Mouse (Mus musculus) thymus, adult 2 months (tissue): ENCODE results near the gene Ttc39b.

Experiments used
- CTCF ChIP-seq: fragments of 200-500 bp; IDR thresholded peaks from 2 replicates; pipeline ENCODE4 v1.5.1; 2012; ENCODE audit warnings: mild to moderate bottlenecking, control low read depth, low read length, moderate library complexity, borderline replicate concordance; ENCODE audit not compliant: control insufficient read depth, poor library complexity, insufficient read depth; ENCODE audit errors: extremely low read depth
- POLR2A ChIP-seq: fragments of 200-500 bp; IDR thresholded peaks from 2 replicates; pipeline ENCODE4 v1.6.1; 2012; ENCODE audit warnings: mild to moderate bottlenecking, low read length, control low read depth, moderate library complexity; ENCODE audit not compliant: control insufficient read depth, poor library complexity, insufficient read depth; ENCODE audit errors: extremely low read depth

DNA sequence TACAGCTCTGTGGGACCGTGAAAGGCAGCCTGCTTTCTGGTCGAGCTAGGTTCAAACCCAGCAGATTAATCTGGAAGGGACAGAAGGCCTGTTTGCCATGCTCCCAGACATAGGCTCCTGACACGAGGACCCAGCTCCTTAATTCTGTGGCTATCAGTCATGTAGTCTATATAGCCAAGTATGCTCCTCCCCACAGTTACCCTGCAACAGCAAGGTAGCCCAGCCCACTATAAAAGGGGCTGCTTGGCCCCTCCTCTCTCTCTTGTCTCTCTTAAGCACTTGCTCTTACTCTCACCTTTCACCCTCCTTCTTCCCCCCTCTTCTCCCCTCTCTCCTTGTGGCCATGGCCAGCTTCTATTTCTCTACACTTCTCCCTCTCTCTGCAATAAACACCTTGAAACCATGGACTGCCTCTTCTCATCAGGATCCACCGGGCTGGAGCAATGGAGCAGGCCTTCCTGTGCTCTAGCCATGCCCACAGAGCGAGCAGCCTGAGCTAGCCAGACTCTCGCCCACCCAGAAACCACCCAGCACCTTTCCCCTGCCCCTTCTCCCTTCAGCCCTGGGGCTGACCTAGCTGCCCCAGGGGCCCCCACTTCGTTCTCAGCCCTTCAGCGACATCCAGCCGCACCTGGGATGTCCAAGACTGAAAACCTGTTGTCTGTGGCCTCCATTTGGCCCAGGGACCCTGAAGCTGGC is 51.0 kb downstream of the Ttc39b start:
- TF ChIP-seq POLR2A (no peak), CTCF (no peak)
